Mouse (Mus musculus): ENCODE data around the gene 1700125H20Rik. TPM values are rescaled to one million over a fixed set of nuclear protein-coding genes. Genes with fewer than 3 reads are reported as not detected.

1700125H20Rik gene
- total and polyA plus RNA-seq, 3 experiments = not detected

DNA sequence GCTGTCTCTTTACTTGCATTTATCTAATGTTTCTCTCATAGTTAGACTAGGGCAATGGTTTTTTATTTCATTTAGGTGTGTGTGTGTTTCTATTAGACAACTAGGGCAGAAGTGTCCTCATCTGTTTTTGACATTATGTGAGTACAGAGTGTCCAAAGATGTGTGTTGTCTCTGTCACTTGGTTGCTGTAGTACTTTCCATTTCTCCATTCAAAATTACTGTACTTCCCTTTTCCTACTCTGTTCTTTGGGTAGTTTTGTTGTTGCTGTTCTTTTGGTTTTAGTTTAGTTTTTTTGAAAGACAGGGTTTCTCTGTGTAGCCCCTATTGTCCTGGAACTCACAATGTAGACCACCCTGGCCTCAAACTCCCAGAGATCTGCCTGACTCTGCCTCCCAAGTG is 5.8 kb upstream of the 1700125H20Rik start:
- DNase-seq = no peak
- no peak for TF ChIP-seq POLR2A (IDR thresholded peaks at IDR 0.05; ENCODE audit: insufficient read depth, low read depth, low read length)
- no peak for TF ChIP-seq EP300 (IDR thresholded peaks at IDR 0.05; ENCODE audit: insufficient read depth, low read depth, low read length)
- no peak for TF ChIP-seq CTCF (IDR thresholded peaks at IDR 0.05)
- intact Hi-C loops (cut with DNase I) = no loop called here

DNA sequence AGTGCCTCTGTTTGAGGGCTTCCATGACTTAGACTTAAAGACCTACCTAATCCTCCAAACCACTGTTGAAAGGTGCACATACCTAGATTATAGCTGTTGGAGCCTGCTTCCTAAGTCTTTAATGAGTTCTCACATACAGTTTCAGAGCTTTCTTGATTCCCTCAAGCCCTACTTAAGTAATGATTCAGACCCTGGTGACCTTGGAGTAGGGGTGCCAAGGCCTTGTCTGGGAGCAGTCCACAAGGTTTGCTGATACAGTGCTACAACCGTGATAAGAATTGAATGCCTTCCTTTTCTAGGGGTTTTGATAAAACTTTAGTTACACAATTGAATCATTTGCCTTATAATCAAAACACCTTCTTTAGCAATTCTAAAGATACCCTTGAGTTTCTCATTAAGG is 2.7 kb upstream of the 1700125H20Rik start:
- TF ChIP-seq CTCF (IDR thresholded peaks at IDR 0.05) (no peak), POLR2A (IDR thresholded peaks at IDR 0.05; ENCODE audit: insufficient read depth, low read depth, low read length) (no peak), EP300 (IDR thresholded peaks at IDR 0.05; ENCODE audit: insufficient read depth, low read depth, low read length) (no peak)
- WGBS = 36% methylated on average over 1 of the region's 1 CpGs
- H3K79me2 ChIP-seq (replicated peaks; ENCODE audit: control insufficient read depth, insufficient read depth, low read length) = no peaks in the 10 kb centered on the region
- H3K4me1 ChIP-seq (ENCODE audit: control insufficient read depth, insufficient read depth, low read length) = no peaks in the 10 kb centered on the region
- intact Hi-C loops (cut with DNase I) = no loop called here
- no peak for DNase-seq
- no peak overlapping the region for H3K9ac ChIP-seq (ENCODE audit: low read depth, low read length)
- no peaks in the 10 kb centered on the region for H3K36me3 ChIP-seq (ENCODE audit: control insufficient read depth, insufficient read depth, low read length)
- no peaks in the 10 kb centered on the region for H3K27me3 ChIP-seq (ENCODE audit: control insufficient read depth, insufficient read depth, low read length)
- H3K4me3 ChIP-seq = no peak overlapping the region
- H3K27ac ChIP-seq = no peak overlapping the region

More for the DNA sequence above, 5.8 kb upstream of the 1700125H20Rik start:
- Histone ChIP-seq H3K27ac (no peak overlapping the region), H3K9ac (ENCODE audit: low read depth, low read length) (no peak overlapping the region), H3K27me3 (ENCODE audit: control insufficient read depth, insufficient read depth, low read length) (no peaks in the 10 kb centered on the region), H3K79me2 (replicated peaks; ENCODE audit: control insufficient read depth, insufficient read depth, low read length) (no peaks in the 10 kb centered on the region), H3K36me3 (ENCODE audit: control insufficient read depth, insufficient read depth, low read length) (no peaks in the 10 kb centered on the region), H3K4me1 (ENCODE audit: control insufficient read depth, insufficient read depth, low read length) (no peaks in the 10 kb centered on the region), H3K4me3 (no peak overlapping the region)

DNA sequence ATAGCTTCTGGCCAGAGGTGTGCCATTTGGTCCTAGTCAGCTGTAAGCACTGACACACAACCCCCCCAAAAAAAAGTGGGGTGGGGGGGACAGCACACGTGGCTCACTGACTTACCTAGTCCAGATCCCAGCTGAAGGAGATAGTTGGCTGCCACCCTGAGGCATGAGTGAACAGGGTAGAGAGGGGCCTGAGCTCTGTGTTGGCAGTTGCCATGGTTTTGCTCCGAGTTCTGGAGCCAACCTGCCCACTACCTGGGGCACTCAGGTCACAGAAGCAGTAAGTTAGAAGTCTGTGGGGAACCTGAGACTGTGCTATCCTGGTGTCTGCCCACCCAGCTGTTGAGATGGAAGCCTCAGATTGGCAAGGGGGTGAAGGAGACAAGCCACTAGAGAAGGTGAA is 629 bp downstream of the 1700125H20Rik start:
- no peak overlapping the region for H3K27ac ChIP-seq
- intact Hi-C loops (cut with DNase I) = loop anchor here (1.0 to 5.0 kb wide), 2 partner anchors 90 to 161 kb away; no protein-coding TSS in a partner anchor

DNA sequence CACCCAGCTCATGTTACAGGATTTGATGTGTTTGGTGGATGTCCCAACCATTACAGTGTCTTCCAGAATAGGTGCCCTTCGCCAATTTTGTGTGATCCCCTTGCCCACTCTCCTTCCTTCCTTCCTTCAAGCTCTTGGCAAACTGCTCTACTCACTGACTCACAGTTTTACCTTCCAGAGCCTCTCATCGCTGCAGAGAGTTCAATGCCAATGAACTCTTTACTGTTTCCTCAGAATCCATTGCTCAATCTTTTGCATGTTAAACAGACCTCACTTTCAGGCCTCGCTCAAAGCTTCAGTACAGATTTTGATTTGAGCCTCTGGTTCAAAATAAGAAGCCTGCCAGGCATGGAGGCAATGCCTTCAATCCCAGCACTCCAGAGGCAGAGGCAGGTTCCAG is 5.7 kb downstream of the 1700125H20Rik start:
- no peak for DNase-seq
- Histone ChIP-seq H3K4me3 (no peak overlapping the region), H3K27me3 (ENCODE audit: control insufficient read depth, insufficient read depth, low read length) (no peaks in the 10 kb centered on the region), H3K27ac (no peak overlapping the region), H3K79me2 (replicated peaks; ENCODE audit: control insufficient read depth, insufficient read depth, low read length) (no peaks in the 10 kb centered on the region), H3K9ac (ENCODE audit: low read depth, low read length) (no peak overlapping the region), H3K36me3 (ENCODE audit: control insufficient read depth, insufficient read depth, low read length) (no peaks in the 10 kb centered on the region), H3K4me1 (ENCODE audit: control insufficient read depth, insufficient read depth, low read length) (no peaks in the 10 kb centered on the region)
- TF ChIP-seq CTCF (IDR thresholded peaks at IDR 0.05) = no peak
- TF ChIP-seq POLR2A (IDR thresholded peaks at IDR 0.05; ENCODE audit: insufficient read depth, low read depth, low read length) = no peak
- TF ChIP-seq EP300 (IDR thresholded peaks at IDR 0.05; ENCODE audit: insufficient read depth, low read depth, low read length) = no peak
- WGBS = 57% methylated on average over 3 of the region's 3 CpGs
- intact Hi-C loops (cut with DNase I) = no loop called here

More for the DNA sequence above, 629 bp downstream of the 1700125H20Rik start:
- Histone ChIP-seq H3K36me3 (ENCODE audit: control insufficient read depth, insufficient read depth, low read length) (no peaks in the 10 kb centered on the region), H3K9ac (ENCODE audit: low read depth, low read length) (no peak overlapping the region), H3K4me1 (ENCODE audit: control insufficient read depth, insufficient read depth, low read length) (no peaks in the 10 kb centered on the region), H3K79me2 (replicated peaks; ENCODE audit: control insufficient read depth, insufficient read depth, low read length) (no peaks in the 10 kb centered on the region), H3K27me3 (ENCODE audit: control insufficient read depth, insufficient read depth, low read length) (no peaks in the 10 kb centered on the region), H3K4me3 (no peak overlapping the region)
- no peak for DNase-seq
- TF ChIP-seq EP300 (IDR thresholded peaks at IDR 0.05; ENCODE audit: insufficient read depth, low read depth, low read length) = no peak
- no peak for TF ChIP-seq POLR2A (IDR thresholded peaks at IDR 0.05; ENCODE audit: insufficient read depth, low read depth, low read length)
- no peak for TF ChIP-seq CTCF (IDR thresholded peaks at IDR 0.05)
- WGBS = 46% methylated on average over 2 of the region's 2 CpGs

DNA sequence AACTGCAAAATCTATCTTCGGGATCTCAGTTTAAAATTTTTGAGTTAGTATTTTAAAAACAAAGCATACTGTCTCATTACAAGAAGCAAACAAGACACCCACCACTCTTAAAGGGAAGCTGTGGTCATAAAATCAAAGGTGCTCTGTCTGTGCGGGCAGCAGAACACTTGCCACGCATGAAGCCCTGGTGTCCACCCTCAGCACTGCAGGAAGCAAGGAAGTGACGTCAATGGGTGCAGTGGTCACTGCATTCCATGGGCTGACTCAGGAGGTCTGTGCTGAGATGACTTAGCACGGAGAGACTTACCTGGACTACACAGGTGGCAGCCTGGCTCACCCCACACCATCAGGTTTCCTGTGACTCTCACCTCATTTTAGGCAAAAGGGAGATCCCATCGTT is 7.6 kb downstream of the 1700125H20Rik start:
- no peak for DNase-seq
- no peaks in the 10 kb centered on the region for H3K27me3 ChIP-seq (ENCODE audit: control insufficient read depth, insufficient read depth, low read length)
- H3K4me1 ChIP-seq (ENCODE audit: control insufficient read depth, insufficient read depth, low read length) = no peaks in the 10 kb centered on the region
- TF ChIP-seq EP300 (IDR thresholded peaks at IDR 0.05; ENCODE audit: insufficient read depth, low read depth, low read length) = no peak
- WGBS = 76% methylated on average over 6 of the region's 6 CpGs
- no peak overlapping the region for H3K9ac ChIP-seq (ENCODE audit: low read depth, low read length)
- H3K79me2 ChIP-seq (replicated peaks; ENCODE audit: control insufficient read depth, insufficient read depth, low read length) = no peaks in the 10 kb centered on the region
- no peak overlapping the region for H3K27ac ChIP-seq
- no peak overlapping the region for H3K4me3 ChIP-seq
- no peaks in the 10 kb centered on the region for H3K36me3 ChIP-seq (ENCODE audit: control insufficient read depth, insufficient read depth, low read length)
- intact Hi-C loops (cut with DNase I) = no loop called here

DNA sequence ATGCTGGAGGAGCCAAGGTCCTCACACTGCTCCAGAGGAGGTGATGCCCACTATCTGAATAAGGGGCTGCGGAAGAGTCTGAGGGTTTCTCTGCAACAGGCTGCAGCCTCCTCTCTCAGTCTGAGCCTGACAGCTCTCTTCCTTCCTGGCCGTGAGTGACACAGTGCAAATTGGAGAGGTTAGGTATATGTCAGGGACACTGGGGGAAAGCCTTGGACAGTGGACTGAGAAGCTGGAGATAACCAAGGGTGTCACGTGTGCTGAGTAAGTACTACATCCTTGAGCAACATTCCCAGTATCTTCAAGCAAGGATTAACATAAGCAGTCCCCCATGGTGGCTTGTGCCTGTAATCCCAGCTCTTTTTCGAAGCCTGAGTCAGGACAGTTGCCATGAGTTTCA is 8.2 kb downstream of the 1700125H20Rik start:
- intact Hi-C loops (cut with DNase I) = no loop called here
- 67% methylated on average over 4 of the region's 4 CpGs for WGBS

More for the DNA sequence above, 8.2 kb downstream of the 1700125H20Rik start:
- Histone ChIP-seq H3K9ac (ENCODE audit: low read depth, low read length) (no peak overlapping the region), H3K4me3 (no peak overlapping the region), H3K36me3 (ENCODE audit: control insufficient read depth, insufficient read depth, low read length) (no peaks in the 10 kb centered on the region), H3K79me2 (replicated peaks; ENCODE audit: control insufficient read depth, insufficient read depth, low read length) (no peaks in the 10 kb centered on the region), H3K4me1 (ENCODE audit: control insufficient read depth, insufficient read depth, low read length) (no peaks in the 10 kb centered on the region; the same call in 1 of the 2 replicates), H3K27ac (no peak overlapping the region), H3K27me3 (ENCODE audit: control insufficient read depth, insufficient read depth, low read length) (no peaks in the 10 kb centered on the region)
- no peak for DNase-seq
- TF ChIP-seq CTCF (IDR thresholded peaks at IDR 0.05) (no peak), POLR2A (IDR thresholded peaks at IDR 0.05; ENCODE audit: insufficient read depth, low read depth, low read length) (no peak), EP300 (IDR thresholded peaks at IDR 0.05; ENCODE audit: insufficient read depth, low read depth, low read length) (no peak)
